Comparison of ENCODE assay signal across 8 mouse cellular contexts in the genomic region with DNA sequence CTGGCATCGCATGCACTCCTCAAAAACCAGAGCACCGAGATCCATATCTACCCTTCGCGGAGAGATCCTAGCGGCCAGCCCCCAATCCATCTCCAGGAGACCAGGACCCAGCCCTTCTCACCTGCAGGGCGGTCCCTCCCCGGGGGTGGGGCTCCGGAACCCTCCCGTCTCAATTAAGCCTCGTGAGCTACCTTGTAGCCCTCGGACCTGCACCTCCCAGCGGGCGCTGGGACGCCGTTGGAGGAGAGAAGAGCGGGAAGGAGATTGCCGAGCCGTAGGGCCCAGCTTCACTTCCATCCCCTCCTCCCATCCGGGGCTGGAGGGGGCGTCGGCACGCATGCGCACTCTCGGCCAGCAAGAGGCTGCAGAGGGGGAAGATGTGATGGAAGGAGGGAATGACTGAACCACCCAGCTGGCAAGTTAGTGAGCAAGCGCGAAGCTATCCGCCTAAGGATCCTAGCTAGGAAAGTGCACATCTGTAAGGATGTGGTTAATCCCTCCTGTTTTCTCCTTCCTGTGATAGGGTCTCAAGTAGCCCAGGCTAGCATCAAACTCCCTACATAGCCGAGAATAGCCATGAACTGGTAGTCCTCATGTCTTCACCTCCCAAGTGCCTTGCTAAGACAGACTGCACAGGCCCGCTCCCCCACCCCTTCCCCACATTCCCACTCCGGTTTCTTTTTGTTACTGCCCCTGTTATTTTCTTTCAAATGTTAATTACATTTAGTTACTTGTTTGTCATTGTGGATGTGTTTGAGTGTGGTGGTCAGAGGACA. TPM values are rescaled to one million over a fixed set of nuclear protein-coding genes. Genes with fewer than 3 reads are reported as not detected.
A peak's percentile ranks its signal among the peaks of the same experiment; 100 is the strongest.
DNase-seq lines count a peak whose midpoint lies in the region; ATAC-seq lines count a peak whose summit lies in the region.

A gene (plus strand): TSS at position 214 of the 776 bp plus-strand sequence.
A gene (minus strand): TSS at position 312 of the 776 bp plus-strand sequence.

- no peak for DNase-seq in kidney, adult 11 months
- DNase-seq in gastrocnemius, postnatal 10 days = peak; percentile 74
- peak; percentile 62 to 72 for DNase-seq in thymus, postnatal 36 days

- H3K4me1 ChIP-seq in kidney, embryonic 14.5 days (ENCODE audit: control insufficient read depth, insufficient read depth, low read length) = peaks cover 16% of the 10 kb centered on the region
- peaks cover 16% of the 10 kb centered on the region for H3K4me1 ChIP-seq in intestine, embryonic 16.5 days (ENCODE audit: control insufficient read depth, insufficient read depth, low read length)
- peaks cover 17% of the 10 kb centered on the region; the same call in 1 of the 2 replicates for H3K4me1 ChIP-seq in limb, embryonic 15.5 days
- no peaks in the 10 kb centered on the region for H3K4me1 ChIP-seq in neural tube, embryonic 14.5 days (ENCODE audit: control insufficient read depth, insufficient read depth, low read length)

- H3K9me3 ChIP-seq in kidney, embryonic 14.5 days (ENCODE audit: control insufficient read depth, low read length) = peaks cover 10% of the 10 kb centered on the region
- H3K9me3 ChIP-seq in intestine, embryonic 16.5 days (ENCODE audit: control insufficient read depth, low read length) = no peaks in the 10 kb centered on the region
- no peaks in the 10 kb centered on the region; the same call in 1 of the 2 replicates for H3K9me3 ChIP-seq in limb, embryonic 15.5 days
- no peaks in the 10 kb centered on the region for H3K9me3 ChIP-seq in neural tube, embryonic 14.5 days (ENCODE audit: control insufficient read depth, low read length)

- peak within 1 kb of the TSS; percentile 64 for H3K9ac ChIP-seq in kidney, embryonic 14.5 days (ENCODE audit: low read depth, low read length)
- H3K9ac ChIP-seq in intestine, embryonic 16.5 days (ENCODE audit: low read depth, low read length) = peak within 1 kb of the TSS; percentile 76
- peak within 1 kb of the TSS; percentile 57; the same call in 1 of the 2 replicates for H3K9ac ChIP-seq in limb, embryonic 15.5 days
- H3K9ac ChIP-seq in neural tube, embryonic 14.5 days (replicated peaks; ENCODE audit: low read depth, low read length) = peak within 1 kb of the TSS; percentile 71

- H3K4me2 ChIP-seq in kidney, embryonic 14.5 days (replicated peaks; ENCODE audit: low read depth, low read length) = peak within 1 kb of the TSS; percentile 64
- H3K4me2 ChIP-seq in intestine, embryonic 16.5 days (ENCODE audit: low read depth, low read length) = peak within 1 kb of the TSS; percentile 78
- H3K4me2 ChIP-seq in limb, embryonic 15.5 days = peak within 1 kb of the TSS; percentile 86
- H3K4me2 ChIP-seq in neural tube, embryonic 14.5 days (ENCODE audit: low read depth, low read length) = peak within 1 kb of the TSS; percentile 68

- ATAC-seq in kidney, embryonic 14.5 days (ENCODE audit: low FRiP score, low TSS enrichment) = peak; percentile 74
- ATAC-seq in common myeloid progenitor, adult 5-6 weeks (replicated peaks; ENCODE audit: low read depth, poor library complexity, severe bottlenecking) = peak; percentile 40
- ATAC-seq in intestine, embryonic 16.5 days = peak; percentile 39
- peak; percentile 73 for ATAC-seq in limb, embryonic 15.5 days (ENCODE audit: insufficient number of reproducible peaks, low FRiP score, low TSS enrichment, low read depth)
- peak; percentile 67 for ATAC-seq in neural tube, embryonic 14.5 days (ENCODE audit: low read depth)

- no peaks in the 10 kb centered on the region for H3K36me3 ChIP-seq in kidney, embryonic 14.5 days (ENCODE audit: control insufficient read depth, insufficient read depth, low read length)
- no peaks in the 10 kb centered on the region for H3K36me3 ChIP-seq in intestine, embryonic 16.5 days (ENCODE audit: control insufficient read depth, insufficient read depth, low read length)
- no peaks in the 10 kb centered on the region for H3K36me3 ChIP-seq in limb, embryonic 15.5 days
- H3K36me3 ChIP-seq in neural tube, embryonic 14.5 days (ENCODE audit: control insufficient read depth, insufficient read depth, low read length) = no peaks in the 10 kb centered on the region

- H3K27ac ChIP-seq in kidney, embryonic 14.5 days (ENCODE audit: low read depth, low read length) = no peak within 1 kb of the TSS
- H3K27ac ChIP-seq in intestine, embryonic 16.5 days (ENCODE audit: low read length) = peak within 1 kb of the TSS; percentile 39; the same call in 1 of the 2 replicates
- peak within 1 kb of the TSS; percentile 61; the same call in 1 of the 2 replicates for H3K27ac ChIP-seq in limb, embryonic 15.5 days
- no peak within 1 kb of the TSS for H3K27ac ChIP-seq in neural tube, embryonic 14.5 days (ENCODE audit: low read depth, low read length)

- peak within 1 kb of the TSS; percentile 51 for H3K4me3 ChIP-seq in kidney, embryonic 14.5 days (ENCODE audit: low read length)
- H3K4me3 ChIP-seq in intestine, embryonic 16.5 days (ENCODE audit: low read length) = peak within 1 kb of the TSS; percentile 59
- peak within 1 kb of the TSS; percentile 59 for H3K4me3 ChIP-seq in limb, embryonic 15.5 days
- peak within 1 kb of the TSS; percentile 51 for H3K4me3 ChIP-seq in neural tube, embryonic 14.5 days (ENCODE audit: low read depth, low read length)

- 6% methylated on average over 30 of the region's 30 CpGs for WGBS in kidney, embryonic 14.5 days
- WGBS in intestine, embryonic 16.5 days = 8% methylated on average over 30 of the region's 30 CpGs
- WGBS in limb, embryonic 15.5 days = 6% methylated on average over 30 of the region's 30 CpGs
- WGBS in neural tube, embryonic 14.5 days = 6% methylated on average over 30 of the region's 30 CpGs

- peaks cover 14% of the 10 kb centered on the region for H3K27me3 ChIP-seq in kidney, embryonic 14.5 days (ENCODE audit: control insufficient read depth, insufficient read depth, low read length)
- H3K27me3 ChIP-seq in intestine, embryonic 16.5 days (replicated peaks; ENCODE audit: control insufficient read depth, insufficient read depth, low read length) = peaks cover 16% of the 10 kb centered on the region
- H3K27me3 ChIP-seq in limb, embryonic 15.5 days = peaks cover 26% of the 10 kb centered on the region
- peaks cover 17% of the 10 kb centered on the region for H3K27me3 ChIP-seq in neural tube, embryonic 14.5 days (ENCODE audit: control insufficient read depth, insufficient read depth, low read length)

RNA-seq across cellular contexts. Expression of the first gene that starts in this region (rescaled TPM):
- 51.8 and 53.6 TPM in 2 replicates for polyA plus RNA-seq in kidney, embryonic 14.5 days (2014; fragmentation: Nextera tagmentation; extraction: Ambion mirVana)
- 13.2 and 14.6 TPM in 2 replicates for total RNA-seq in common myeloid progenitor, adult 5-6 weeks (2017)
- 10 to 100 TPM in 1 of 2 experiments, 1 to 10 TPM in 1; 9.4 to 10.0 TPM for total RNA-seq in gastrocnemius, postnatal 10 days (2021)
- polyA plus RNA-seq in intestine, embryonic 16.5 days (2015; fragmentation: Nextera tagmentation; extraction: Ambion mirVana) = 33.2 and 38.1 TPM in 2 replicates
- 28.0 and 28.7 TPM in 2 replicates for polyA plus RNA-seq in limb, embryonic 15.5 days (2015; fragmentation: Nextera tagmentation; extraction: Ambion mirVana)
- polyA plus RNA-seq in neural tube, embryonic 14.5 days (2014; fragmentation: Nextera tagmentation; extraction: Ambion mirVana) = 26.4 and 27.9 TPM in 2 replicates

RNA-seq across cellular contexts. Expression of the second gene that starts in this region (rescaled TPM):
- polyA plus RNA-seq in kidney, embryonic 14.5 days (2014; fragmentation: Nextera tagmentation; extraction: Ambion mirVana) = 2.5 and 3.0 TPM in 2 replicates
- total RNA-seq in common myeloid progenitor, adult 5-6 weeks (2017) = not detected in 2 replicates
- total RNA-seq in gastrocnemius, postnatal 10 days (2021) = under 1 TPM; 0.59 to 0.95 TPM
- 3.1 TPM in 2 replicates for polyA plus RNA-seq in intestine, embryonic 16.5 days (2015; fragmentation: Nextera tagmentation; extraction: Ambion mirVana)
- polyA plus RNA-seq in limb, embryonic 15.5 days (2015; fragmentation: Nextera tagmentation; extraction: Ambion mirVana) = 5.2 and 6.4 TPM in 2 replicates
- 8.5 and 9.4 TPM in 2 replicates for polyA plus RNA-seq in neural tube, embryonic 14.5 days (2014; fragmentation: Nextera tagmentation; extraction: Ambion mirVana)

Comparison
In these comparisons a context has a peak if more than half of its experiments do, and no peak if none do; other contexts are left out.
1. H3K27ac ChIP-seq: peak in intestine, embryonic 16.5 days (single experiment) and limb, embryonic 15.5 days (single experiment); none in kidney, embryonic 14.5 days (single experiment) and neural tube, embryonic 14.5 days (single experiment).
2. Peak in every context shown above with its lines, with median percentiles within 50 percentile points of each other: ATAC-seq, H3K4me2 ChIP-seq, H3K4me3 ChIP-seq and H3K9ac ChIP-seq.